18 mouse cellular contexts compared by ENCODE assay signal in the genomic region with DNA sequence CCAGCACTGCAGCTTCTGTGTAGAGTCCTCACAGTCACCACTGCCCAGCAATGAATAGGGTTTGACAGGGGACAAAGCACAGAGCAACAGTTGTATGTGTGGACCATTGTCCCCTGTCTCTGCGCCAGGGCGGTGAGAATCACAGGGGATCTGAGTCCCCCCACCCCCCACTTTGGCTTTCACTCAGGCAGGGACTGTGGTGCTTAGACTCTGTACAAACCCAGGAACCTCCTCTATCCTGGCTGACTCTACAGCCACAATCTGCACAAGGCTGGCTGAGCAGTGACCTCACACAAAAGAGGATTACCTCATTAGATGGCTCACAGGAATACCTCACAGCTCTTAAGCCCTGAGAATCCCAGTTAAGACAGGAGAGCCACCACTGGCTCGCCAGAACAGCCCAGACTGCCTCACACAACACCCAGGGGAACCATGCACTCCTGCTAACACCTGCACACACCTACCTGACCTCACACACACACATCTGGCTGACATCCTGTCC.
DNase-seq lines count a peak whose midpoint lies in the region; ATAC-seq lines count a peak whose summit lies in the region.
"Had no signal": no experiment of that assay in that cellular context is flagged by ENCODE, and none has a peak within 500 bp of the region (broad histone marks: within the 10 kb centered on the region; RNA-seq: fewer than 3 reads in every experiment).

No protein-coding gene starts in this region.

- H3K27ac ChIP-seq in hindbrain, embryonic 10.5 days, result peak overlapping the region; percentile 76
- no peak overlapping the region; the same call in 1 of the 2 replicates for H3K27ac ChIP-seq in hindbrain, embryonic 12.5 days
- H3K27ac ChIP-seq in embryonic facial prominence, embryonic 10.5 days (replicated peaks), result peak overlapping the region; percentile 70
- no peak overlapping the region for H3K27ac ChIP-seq in midbrain, embryonic 15.5 days
- H3K27ac ChIP-seq: heart, embryonic 15.5 days; limb, embryonic 15.5 days had no signal

- H3K27me3 ChIP-seq in hindbrain, embryonic 10.5 days (ENCODE audit: insufficient read depth, poor library complexity, severe bottlenecking), result peaks cover 9% of the 10 kb centered on the region
- H3K27me3 ChIP-seq in hindbrain, embryonic 12.5 days, result 0 out of 2 replicates have a peak, but pooled peaks cover 2% of the 10 kb centered on the region
- H3K27me3 ChIP-seq in embryonic facial prominence, embryonic 10.5 days (replicated peaks; ENCODE audit: low read depth, poor library complexity, severe bottlenecking), result peaks cover 10% of the 10 kb centered on the region
- no peaks in the 10 kb centered on the region for H3K27me3 ChIP-seq in midbrain, embryonic 15.5 days (replicated peaks)

- WGBS in hindbrain, embryonic 10.5 days, result 31% methylated on average over 3 of the region's 3 CpGs
- WGBS in hindbrain, embryonic 12.5 days, result 35% methylated on average over 3 of the region's 3 CpGs
- 32% methylated on average over 3 of the region's 3 CpGs for WGBS in embryonic facial prominence, embryonic 10.5 days
- 19% methylated on average over 3 of the region's 3 CpGs for WGBS in midbrain, embryonic 15.5 days

- no peak overlapping the region for H3K4me3 ChIP-seq in hindbrain, embryonic 10.5 days
- H3K4me3 ChIP-seq in hindbrain, embryonic 12.5 days, result no peak overlapping the region
- no peak overlapping the region for H3K4me3 ChIP-seq in embryonic facial prominence, embryonic 10.5 days
- no peak overlapping the region for H3K4me3 ChIP-seq in midbrain, embryonic 15.5 days
- H3K4me3 ChIP-seq: erythroblast, embryonic 14.5 days; heart, embryonic 15.5 days; limb, embryonic 15.5 days had no signal

- peak; percentile 31 for DNase-seq in cerebellum, adult 11-12 months
- DNase-seq in cerebellum, postnatal 4 days (ENCODE audit: low spot score in 2 of 2), result no peak
- DNase-seq in hindbrain, embryonic 10.5 days (ENCODE audit: low spot score), result peak; percentile 24
- DNase-seq in embryonic facial prominence, embryonic 10.5 days (ENCODE audit: low spot score), result no peak
- DNase-seq in kidney, postnatal 14 days, result no peak
- no peak for DNase-seq in B cell, adult 2 months
- DNase-seq: gastrocnemius, postnatal 10 days; heart, adult 18-20 months; kidney, adult 18-20 months; kidney, postnatal 36 days; lung, postnatal 14 days; right cerebral cortex, postnatal 4 days; thymus, postnatal 4 days had no signal

- H3K9me3 ChIP-seq in hindbrain, embryonic 10.5 days, result peaks cover 9% of the 10 kb centered on the region
- H3K9me3 ChIP-seq in hindbrain, embryonic 12.5 days (replicated peaks), result peaks cover 8% of the 10 kb centered on the region
- peaks cover 9% of the 10 kb centered on the region for H3K9me3 ChIP-seq in embryonic facial prominence, embryonic 10.5 days
- H3K9me3 ChIP-seq in midbrain, embryonic 15.5 days, result no peaks in the 10 kb centered on the region

- H3K4me1 ChIP-seq in hindbrain, embryonic 10.5 days (replicated peaks), result peaks cover 68% of the 10 kb centered on the region
- peaks cover 49% of the 10 kb centered on the region for H3K4me1 ChIP-seq in hindbrain, embryonic 12.5 days
- H3K4me1 ChIP-seq in embryonic facial prominence, embryonic 10.5 days, result peaks cover 56% of the 10 kb centered on the region
- peaks cover 25% of the 10 kb centered on the region for H3K4me1 ChIP-seq in midbrain, embryonic 15.5 days

- H3K4me2 ChIP-seq in hindbrain, embryonic 12.5 days (replicated peaks), result no peak overlapping the region
- H3K4me2 ChIP-seq in midbrain, embryonic 15.5 days, result no peak overlapping the region
- H3K4me2 ChIP-seq: heart, embryonic 15.5 days; limb, embryonic 15.5 days had no signal

- H3K36me3 ChIP-seq in hindbrain, embryonic 10.5 days, result 0 out of 2 replicates have a peak, but pooled peaks cover 10% of the 10 kb centered on the region
- H3K36me3 ChIP-seq in hindbrain, embryonic 12.5 days, result no peaks in the 10 kb centered on the region
- H3K36me3 ChIP-seq in embryonic facial prominence, embryonic 10.5 days (replicated peaks), result peaks cover 5% of the 10 kb centered on the region; the same call in 1 of the 2 replicates
- no peaks in the 10 kb centered on the region for H3K36me3 ChIP-seq in midbrain, embryonic 15.5 days (replicated peaks)
- H3K36me3 ChIP-seq: heart, embryonic 15.5 days; limb, embryonic 15.5 days had no signal

- no peak for ATAC-seq in hindbrain, embryonic 12.5 days (ENCODE audit: low FRiP score)
- ATAC-seq in midbrain, embryonic 15.5 days (replicated peaks), result peak; percentile 31

- H3K9ac ChIP-seq in hindbrain, embryonic 12.5 days, result no peak overlapping the region
- H3K9ac ChIP-seq in midbrain, embryonic 15.5 days, result no peak overlapping the region
- H3K9ac ChIP-seq: heart, embryonic 15.5 days; limb, embryonic 15.5 days had no signal

Comparison
In these comparisons a context has a peak if more than half of its experiments do, and no peak if none do; other contexts are left out.
1. DNase-seq: peak in cerebellum, adult 11-12 months (single experiment) and hindbrain, embryonic 10.5 days (single experiment); none in cerebellum, postnatal 4 days (0 of 2), embryonic facial prominence, embryonic 10.5 days (single experiment), kidney, postnatal 14 days (single experiment) and B cell, adult 2 months (0 of 2).
2. H3K27ac ChIP-seq: peak in hindbrain, embryonic 10.5 days (single experiment) and embryonic facial prominence, embryonic 10.5 days (single experiment); none in hindbrain, embryonic 12.5 days (single experiment) and midbrain, embryonic 15.5 days (single experiment).